Mouse (Mus musculus) lung, embryonic 15.5 days (tissue): ENCODE results near the gene 1700019N19Rik. TPM values are rescaled to one million over a fixed set of nuclear protein-coding genes. Genes with fewer than 3 reads are reported as not detected.
A peak's percentile ranks its signal among the peaks of the same experiment; 100 is the strongest.

Experiments used
- ATAC-seq: fragments of 200-750 bp; cut with Nextera tagmentation; 2 replicates; pipeline ENCODE4 v1.8.0; 2017; ENCODE audit warnings: moderate number of reproducible peaks, borderline replicate concordance; ENCODE audit not compliant: low FRiP score, low TSS enrichment; ENCODE audit errors: extremely low read depth
- H3K27ac ChIP-seq: fragments of 300-500 bp; sonication (generic); 2 replicates; pipeline ENCODE4 v1.5.1; 2015; ENCODE audit warnings: moderate library complexity, mild to moderate bottlenecking, inconsistent platforms
- H3K27me3 ChIP-seq: fragments of 300-500 bp; sonication (generic); 2 replicates; pipeline ENCODE4 v1.6.1; 2015; ENCODE audit warnings: inconsistent platforms
- H3K36me3 ChIP-seq: fragments of 300-500 bp; sonication (generic); 2 replicates; pipeline ENCODE4 v1.6.1; 2015; ENCODE audit warnings: inconsistent platforms
- H3K4me1 ChIP-seq: fragments of 300-500 bp; sonication (generic); 2 replicates; pipeline ENCODE4 v1.6.1; 2015; ENCODE audit warnings: inconsistent platforms
- H3K4me2 ChIP-seq: fragments of 300-500 bp; sonication (generic); 2 replicates; pipeline ENCODE4 v1.6.1; 2015; ENCODE audit warnings: inconsistent platforms, mild to moderate bottlenecking, moderate library complexity
- H3K4me3 ChIP-seq: fragments of 300-500 bp; sonication (generic); 2 replicates; pipeline ENCODE4 v1.5.1; 2015; ENCODE audit warnings: mild to moderate bottlenecking, inconsistent platforms
- H3K9ac ChIP-seq: fragments of 300-500 bp; sonication (generic); 2 replicates; pipeline ENCODE4 v1.6.1; 2015; ENCODE audit warnings: inconsistent platforms
- H3K9me3 ChIP-seq: fragments of 300-500 bp; sonication (generic); 2 replicates; pipeline ENCODE4 v1.6.1; 2016; ENCODE audit warnings: inconsistent platforms
- WGBS: fragments of 180-500 bp; shearing (Covaris S2); methylation state at CpG from one replicate; pipeline ENCODE4 v1.1.7; 2015; 5-methylcytosine and 5-hydroxymethylcytosine counted together
- polyA plus RNA-seq: library from polyadenylated mRNA; unstranded; fragments of >200 nt; fragmentation: Nextera tagmentation; extraction: Ambion mirVana; gene quantifications from 2 replicates; pipeline ENCODE4 v1.2.1, GENCODE M21; 2015

1700019N19Rik gene
- not detected in 2 replicates for polyA plus RNA-seq

GRCm38 (mm10) chr19:58794284-58794683 is at the start of gene 1700019N19Rik:
TSS of gene 1700019N19Rik (minus strand) at chr19:58794461.
- 39% methylated on average over 10 of the region's 10 CpGs for WGBS
- Histone ChIP-seq H3K9me3 (no peaks in the 10 kb centered on the region), H3K9ac (no peak within 1 kb of the TSS), H3K27me3 (no peaks in the 10 kb centered on the region), H3K27ac (no peak within 1 kb of the TSS), H3K4me3 (no peak within 1 kb of the TSS), H3K4me2 (no peak within 1 kb of the TSS), H3K4me1 (no peaks in the 10 kb centered on the region), H3K36me3 (no peaks in the 10 kb centered on the region)
- no peak for ATAC-seq

DNA sequence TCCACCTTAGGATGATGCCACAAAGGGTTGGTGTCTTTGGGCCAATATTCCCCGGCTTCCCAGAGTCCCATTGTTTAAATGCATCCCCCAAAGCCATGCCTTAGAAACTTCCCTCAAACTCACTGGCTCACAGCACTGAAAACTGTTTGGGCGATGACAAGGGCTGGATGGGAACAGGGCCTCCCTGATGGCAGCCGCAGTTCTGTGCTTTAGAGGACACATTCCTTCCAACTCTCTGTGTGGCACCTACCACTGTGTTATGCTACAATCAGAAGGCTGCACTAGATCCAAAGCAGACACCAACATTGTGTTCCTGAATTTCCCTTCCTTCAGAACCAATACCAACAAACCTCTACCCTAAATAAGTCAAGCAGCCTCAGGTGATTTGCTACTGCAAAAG is 49.3 kb upstream of the 1700019N19Rik start:
- H3K36me3 ChIP-seq = no peaks in the 10 kb centered on the region
- no peaks in the 10 kb centered on the region for H3K27me3 ChIP-seq
- H3K27ac ChIP-seq = no peak overlapping the region
- H3K9me3 ChIP-seq = no peaks in the 10 kb centered on the region
- H3K4me1 ChIP-seq = peaks cover 10% of the 10 kb centered on the region
- 80% methylated on average over 3 of the region's 3 CpGs for WGBS
- no peak overlapping the region for H3K4me3 ChIP-seq
- H3K9ac ChIP-seq = no peak overlapping the region
- no peak overlapping the region for H3K4me2 ChIP-seq
- no peak for ATAC-seq

GRCm38 (mm10) chr19:58840721-58841271 is 46.5 kb upstream of the 1700019N19Rik start:
- Histone ChIP-seq H3K4me2 (no peak overlapping the region), H3K27me3 (no peaks in the 10 kb centered on the region), H3K4me3 (no peak overlapping the region), H3K9me3 (no peaks in the 10 kb centered on the region), H3K9ac (no peak overlapping the region), H3K27ac (no peak overlapping the region), H3K36me3 (no peaks in the 10 kb centered on the region), H3K4me1 (peaks cover 15% of the 10 kb centered on the region)
- no peak for ATAC-seq
- WGBS = 78% methylated on average over 5 of the region's 5 CpGs

GRCm38 (mm10) chr19:58839806-58840205 is 45.5 kb upstream of the 1700019N19Rik start:
- 61% methylated on average over 4 of the region's 4 CpGs for WGBS
- ATAC-seq = no peak
- no peaks in the 10 kb centered on the region for H3K9me3 ChIP-seq
- no peak overlapping the region for H3K9ac ChIP-seq
- no peak overlapping the region for H3K4me3 ChIP-seq
- H3K4me1 ChIP-seq = peaks cover 15% of the 10 kb centered on the region
- H3K36me3 ChIP-seq = no peaks in the 10 kb centered on the region
- no peak overlapping the region for H3K4me2 ChIP-seq
- H3K27ac ChIP-seq = no peak overlapping the region
- H3K27me3 ChIP-seq = no peaks in the 10 kb centered on the region

DNA sequence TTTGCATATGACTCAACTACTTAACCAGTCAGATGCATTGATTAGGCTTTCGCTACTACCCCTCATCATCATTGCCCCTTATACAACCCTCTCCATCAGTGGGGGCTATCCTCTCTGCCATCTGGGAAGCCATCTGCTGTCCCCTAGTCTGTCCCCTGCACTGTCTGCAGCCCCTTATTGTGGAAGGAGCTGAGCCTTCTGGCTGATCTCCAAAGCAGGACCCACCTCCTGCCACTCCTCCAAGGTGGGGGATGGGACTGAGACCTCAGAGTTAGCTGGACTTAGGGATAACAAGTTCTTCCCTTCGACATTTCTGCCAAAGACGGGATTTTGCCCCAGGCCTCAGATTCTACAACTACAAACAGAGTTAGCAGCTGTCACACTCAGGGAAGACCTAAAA is 45.1 kb upstream of the 1700019N19Rik start:
- Histone ChIP-seq H3K4me3 (no peak overlapping the region), H3K27ac (no peak overlapping the region), H3K9ac (no peak overlapping the region), H3K4me2 (no peak overlapping the region), H3K4me1 (peaks cover 15% of the 10 kb centered on the region), H3K27me3 (no peaks in the 10 kb centered on the region), H3K9me3 (no peaks in the 10 kb centered on the region), H3K36me3 (no peaks in the 10 kb centered on the region)
- WGBS = 58% methylated on average over 3 of the region's 3 CpGs
- no peak for ATAC-seq

DNA sequence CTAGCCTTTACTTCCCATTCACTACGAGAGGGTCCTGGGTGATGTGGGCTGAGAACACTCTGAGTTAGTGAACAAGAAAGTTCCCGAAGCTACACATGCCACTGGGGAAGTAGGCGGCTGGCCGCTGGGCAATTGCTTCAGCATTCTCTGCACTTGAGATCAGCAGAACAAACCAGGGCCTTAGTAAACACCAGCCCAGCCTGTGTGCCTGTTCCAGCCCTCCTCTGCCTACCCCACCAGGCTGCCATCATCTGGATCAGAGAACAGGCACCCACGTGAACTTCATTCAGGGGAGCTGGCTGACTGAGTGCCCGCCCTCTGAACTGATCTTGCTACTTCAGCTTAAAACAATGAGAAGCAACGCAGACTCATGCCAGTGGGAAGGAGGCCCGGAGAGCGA is 44.4 kb upstream of the 1700019N19Rik start:
- Histone ChIP-seq H3K36me3 (no peaks in the 10 kb centered on the region), H3K4me2 (no peak overlapping the region), H3K9me3 (no peaks in the 10 kb centered on the region), H3K4me3 (no peak overlapping the region), H3K27ac (no peak overlapping the region), H3K4me1 (peaks cover 15% of the 10 kb centered on the region), H3K27me3 (no peaks in the 10 kb centered on the region), H3K9ac (no peak overlapping the region)
- WGBS = 53% methylated on average over 9 of the region's 9 CpGs
- ATAC-seq = peak; percentile 48; the same call in 1 of the 2 replicates

DNA sequence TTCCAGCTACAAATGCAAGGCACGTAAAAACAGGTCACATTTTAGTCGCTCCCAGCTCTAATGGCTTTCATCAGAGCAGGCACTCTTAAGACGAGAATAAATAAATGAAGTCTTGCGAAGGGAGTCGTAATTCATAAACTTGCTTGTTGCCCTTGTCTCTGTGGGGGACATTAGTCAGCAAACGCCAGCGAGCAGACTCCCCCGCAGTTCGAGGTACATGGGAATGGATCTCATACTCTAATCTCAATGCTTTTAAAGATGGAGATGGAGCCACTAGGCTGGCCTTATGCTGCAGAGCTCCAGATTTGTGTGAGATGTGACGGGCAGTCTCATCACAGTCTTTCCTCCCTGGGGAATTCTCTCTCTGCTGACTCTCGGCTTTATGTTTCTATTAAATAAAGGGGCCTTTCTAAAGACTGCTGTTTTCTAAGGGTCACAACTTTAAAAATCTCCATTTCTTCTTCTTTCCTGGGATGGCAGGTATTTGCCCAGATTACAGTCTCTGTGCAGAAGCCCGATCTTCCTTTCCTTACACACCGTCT is 39.4 kb upstream of the 1700019N19Rik start:
- H3K4me1 ChIP-seq = peaks cover 6% of the 10 kb centered on the region; the same call in 1 of the 2 replicates
- no peaks in the 10 kb centered on the region for H3K27me3 ChIP-seq
- WGBS = 48% methylated on average over 13 of the region's 13 CpGs
- no peak overlapping the region for H3K9ac ChIP-seq
- no peaks in the 10 kb centered on the region for H3K9me3 ChIP-seq
- no peaks in the 10 kb centered on the region for H3K36me3 ChIP-seq
- no peak overlapping the region for H3K27ac ChIP-seq
- H3K4me2 ChIP-seq = no peak overlapping the region
- H3K4me3 ChIP-seq = no peak overlapping the region
- ATAC-seq = no peak

GRCm38 (mm10) chr19:58832988-58833387 is 38.7 kb upstream of the 1700019N19Rik start:
- no peak overlapping the region for H3K27ac ChIP-seq
- no peaks in the 10 kb centered on the region for H3K27me3 ChIP-seq
- ATAC-seq = no peak
- no peaks in the 10 kb centered on the region for H3K36me3 ChIP-seq
- H3K4me1 ChIP-seq = no peaks in the 10 kb centered on the region
- H3K4me2 ChIP-seq = no peak overlapping the region
- H3K9me3 ChIP-seq = no peaks in the 10 kb centered on the region
- WGBS = 68% methylated on average over 2 of the region's 2 CpGs
- no peak overlapping the region for H3K9ac ChIP-seq
- H3K4me3 ChIP-seq = no peak overlapping the region

DNA sequence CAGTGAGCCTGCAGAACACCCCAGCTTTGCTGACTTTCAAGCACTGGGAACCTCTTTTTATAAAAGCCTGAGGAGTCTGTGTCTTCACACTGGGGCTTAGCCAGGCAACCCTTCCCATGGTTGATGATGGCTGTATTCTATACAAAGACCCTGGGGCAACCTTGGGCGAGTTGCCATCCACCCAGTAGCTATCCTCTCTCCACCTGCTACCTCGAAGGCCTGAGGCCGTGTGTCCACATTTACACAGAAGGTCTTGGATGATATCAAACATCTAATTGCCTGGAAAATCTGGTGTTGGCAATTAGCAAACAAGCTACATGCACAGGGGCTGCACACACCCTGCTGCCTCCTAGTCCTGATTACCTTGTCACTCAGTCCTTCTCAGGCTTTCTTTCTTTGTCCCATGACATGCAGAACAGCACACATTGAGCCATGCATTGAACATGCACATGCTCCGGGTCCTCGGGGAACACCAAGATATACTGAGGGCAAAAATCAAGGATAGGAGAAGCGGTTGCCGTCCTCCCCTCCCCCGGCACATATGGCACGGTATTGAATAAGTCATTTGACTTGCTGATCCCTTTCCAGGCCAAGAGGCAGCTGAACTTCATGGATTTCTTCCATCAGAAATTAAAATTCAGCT is 37.1 kb upstream of the 1700019N19Rik start:
- 90% methylated on average over 9 of the region's 9 CpGs for WGBS

DNA sequence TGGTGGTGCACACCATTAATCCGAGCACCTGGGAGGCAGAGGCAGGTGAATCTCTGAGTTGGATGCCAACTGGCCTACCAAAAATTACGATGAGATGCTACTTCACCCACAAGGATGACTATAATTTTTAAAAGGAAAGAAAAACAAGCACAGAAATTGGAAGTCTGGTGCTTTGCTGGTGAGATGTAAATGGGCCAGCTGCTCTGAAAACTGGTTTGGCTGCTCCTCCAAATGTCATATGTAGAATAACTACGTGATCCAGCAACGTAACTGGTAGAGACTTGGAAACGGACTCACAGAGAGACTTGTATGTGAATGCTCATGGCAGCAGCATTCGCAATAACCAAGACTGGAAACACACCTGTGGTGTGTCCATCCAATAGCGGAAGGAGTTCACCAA is 35.9 kb upstream of the 1700019N19Rik start:
- no peaks in the 10 kb centered on the region for H3K4me1 ChIP-seq
- WGBS = 85% methylated on average over 7 of the region's 7 CpGs
- ATAC-seq = no peak

More for the DNA sequence above, 37.1 kb upstream of the 1700019N19Rik start:
- ATAC-seq = no peak
- Histone ChIP-seq H3K4me1 (no peaks in the 10 kb centered on the region), H3K27me3 (no peaks in the 10 kb centered on the region), H3K9me3 (no peaks in the 10 kb centered on the region), H3K9ac (no peak overlapping the region), H3K4me2 (no peak overlapping the region), H3K4me3 (no peak overlapping the region), H3K27ac (no peak overlapping the region), H3K36me3 (no peaks in the 10 kb centered on the region)

GRCm38 (mm10) chr19:58829575-58829974 is 35.3 kb upstream of the 1700019N19Rik start:
- no peak overlapping the region for H3K9ac ChIP-seq
- H3K4me2 ChIP-seq = no peak overlapping the region
- WGBS = 75% methylated on average over 5 of the region's 5 CpGs
- no peaks in the 10 kb centered on the region for H3K4me1 ChIP-seq
- no peaks in the 10 kb centered on the region for H3K36me3 ChIP-seq
- no peak for ATAC-seq
- H3K9me3 ChIP-seq = no peaks in the 10 kb centered on the region
- no peaks in the 10 kb centered on the region for H3K27me3 ChIP-seq
- H3K27ac ChIP-seq = no peak overlapping the region
- H3K4me3 ChIP-seq = no peak overlapping the region

More for the DNA sequence above, 35.9 kb upstream of the 1700019N19Rik start:
- Histone ChIP-seq H3K27me3 (no peaks in the 10 kb centered on the region), H3K4me2 (no peak overlapping the region), H3K9ac (no peak overlapping the region), H3K36me3 (no peaks in the 10 kb centered on the region), H3K27ac (no peak overlapping the region), H3K4me3 (no peak overlapping the region), H3K9me3 (no peaks in the 10 kb centered on the region)

GRCm38 (mm10) chr19:58827656-58828055 is 33.4 kb upstream of the 1700019N19Rik start:
- H3K4me2 ChIP-seq = no peak overlapping the region
- H3K4me3 ChIP-seq = no peak overlapping the region
- H3K36me3 ChIP-seq = no peaks in the 10 kb centered on the region
- H3K4me1 ChIP-seq = no peaks in the 10 kb centered on the region
- WGBS = 63% methylated on average over 7 of the region's 7 CpGs
- no peak overlapping the region for H3K9ac ChIP-seq
- no peak for ATAC-seq
- H3K27me3 ChIP-seq = no peaks in the 10 kb centered on the region
- no peak overlapping the region for H3K27ac ChIP-seq
- no peaks in the 10 kb centered on the region for H3K9me3 ChIP-seq
